Mouse (Mus musculus) heart, embryonic 15.5 days (tissue): ENCODE measurements around the gene Rab11fip2. TPM values are rescaled to one million over a fixed set of nuclear protein-coding genes. Genes with fewer than 3 reads are reported as not detected.

Experiments used
- ATAC-seq: fragments of 200-750 bp; cut with Nextera tagmentation; replicated peaks from 2 replicates; pipeline ENCODE4 v1.8.0; 2017; ENCODE audit warnings: low read depth, moderate TSS enrichment; ENCODE audit not compliant: insufficient number of reproducible peaks, insufficient read depth, low FRiP score
- H3K27ac ChIP-seq: fragments of 300-500 bp; sonication (generic); 2 replicates; pipeline ENCODE4 v1.5.1; 2015; ENCODE audit warnings: mild to moderate bottlenecking, inconsistent platforms
- H3K27me3 ChIP-seq: fragments of 300-500 bp; sonication (generic); 2 replicates; pipeline ENCODE4 v1.6.1; 2015; ENCODE audit warnings: inconsistent platforms
- H3K36me3 ChIP-seq: fragments of 300-500 bp; sonication (generic); 2 replicates; pipeline ENCODE4 v1.6.1; 2015; ENCODE audit warnings: mild to moderate bottlenecking, inconsistent platforms
- H3K4me1 ChIP-seq: fragments of 300-500 bp; sonication (generic); replicated peaks from 2 replicates; pipeline ENCODE4 v1.6.1; 2015; ENCODE audit warnings: inconsistent platforms
- H3K4me2 ChIP-seq: fragments of 300-500 bp; sonication (generic); 2 replicates; pipeline ENCODE4 v1.6.1; 2015; ENCODE audit warnings: inconsistent platforms, mild to moderate bottlenecking, moderate library complexity
- H3K4me3 ChIP-seq: fragments of 300-500 bp; sonication (generic); 2 replicates; pipeline ENCODE4 v1.5.1; 2015; ENCODE audit warnings: mild to moderate bottlenecking, inconsistent platforms
- H3K9ac ChIP-seq: fragments of 300-500 bp; sonication (generic); 2 replicates; pipeline ENCODE4 v1.6.1; 2015; ENCODE audit warnings: mild to moderate bottlenecking, inconsistent platforms
- H3K9me3 ChIP-seq: fragments of 300-500 bp; sonication (generic); replicated peaks from 2 replicates; pipeline ENCODE4 v1.6.1; 2016; ENCODE audit warnings: inconsistent platforms
- whole genome bisulfite sequencing: fragments of 180-500 bp; shearing (Covaris S2); methylation state at CpG from one replicate; pipeline ENCODE4 v1.1.7; 2015; ENCODE audit warnings: mixed read lengths; 5-methylcytosine and 5-hydroxymethylcytosine counted together
- polyA plus RNA-seq: library from polyadenylated mRNA; unstranded; fragments of >200 nt; fragmentation: Nextera tagmentation; extraction: Ambion mirVana; gene quantifications from 2 replicates; pipeline ENCODE4 v1.2.1, GENCODE M21; 2015

Gene Rab11fip2
- polyA plus RNA-seq, 1 experiment from 2014 or later, result 2.3 TPM

DNA sequence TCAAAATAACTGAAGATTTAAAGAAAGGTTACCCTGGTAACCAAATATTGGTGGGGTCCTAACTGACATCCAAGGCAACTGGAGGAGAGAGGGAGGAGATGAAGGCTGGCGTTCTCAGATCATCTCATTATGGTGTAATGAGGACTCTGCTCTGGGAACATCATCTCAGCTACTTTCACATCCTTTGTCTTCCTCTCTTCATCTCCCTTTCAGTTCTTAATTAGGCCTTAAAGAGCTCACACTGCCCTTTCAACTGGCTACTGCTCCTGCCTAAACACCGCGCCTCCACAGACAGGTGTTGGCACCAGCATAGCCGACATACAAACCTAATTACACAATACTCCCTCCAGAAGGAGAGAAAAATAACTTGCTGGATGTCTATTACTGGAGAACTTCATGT, 31.9 kb downstream of the Rab11fip2 start:
- WGBS, result 80% methylated on average over 4 of the region's 4 CpGs
- no peak overlapping the region for H3K27ac ChIP-seq
- no peak for ATAC-seq
- no peaks in the 10 kb centered on the region for H3K9me3 ChIP-seq
- H3K27me3 ChIP-seq, result no peaks in the 10 kb centered on the region
- no peak overlapping the region for H3K4me3 ChIP-seq
- peaks cover 7% of the 10 kb centered on the region; the same call in 1 of the 2 replicates for H3K36me3 ChIP-seq
- no peak overlapping the region for H3K4me2 ChIP-seq
- H3K9ac ChIP-seq, result no peak overlapping the region
- H3K4me1 ChIP-seq, result no peaks in the 10 kb centered on the region

DNA sequence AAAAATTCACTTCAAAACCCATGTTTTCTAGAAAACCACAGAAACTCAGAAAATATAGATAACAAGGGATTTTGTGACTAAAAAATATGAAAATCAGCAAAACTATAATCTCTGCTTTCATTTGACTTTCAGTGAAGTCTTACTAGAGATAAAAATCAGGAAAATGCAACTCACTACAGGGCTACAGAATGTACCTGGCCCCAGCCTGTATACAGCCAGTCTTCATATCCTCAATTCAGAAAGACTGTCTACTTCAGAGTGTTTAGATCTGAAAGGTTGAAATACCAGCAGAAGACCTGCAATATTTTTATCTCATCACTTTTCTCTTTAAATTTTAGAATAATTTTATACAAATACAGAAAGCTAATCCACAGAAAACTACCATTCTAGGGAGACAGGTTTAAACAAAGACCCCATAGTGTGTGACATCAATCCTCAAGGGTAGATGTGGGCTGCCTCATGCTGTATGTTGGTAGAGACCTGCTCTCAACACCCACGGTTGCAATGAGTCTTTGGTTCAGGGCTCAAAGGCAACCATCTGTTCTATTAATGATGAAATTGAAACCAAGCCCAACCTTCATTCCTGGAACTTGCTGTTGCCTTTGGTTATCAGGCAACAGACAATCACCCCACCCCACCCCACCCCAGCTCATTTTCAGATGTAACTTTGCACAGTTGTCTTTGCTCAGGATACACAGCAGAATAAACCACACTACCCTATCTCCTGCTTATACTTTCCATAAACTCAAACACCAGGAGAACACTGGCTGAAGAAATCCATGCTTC, 38.0 kb downstream of the Rab11fip2 start:
- Histone ChIP-seq H3K4me2 (no peak overlapping the region), H3K4me1 (no peaks in the 10 kb centered on the region), H3K36me3 (peaks cover 18% of the 10 kb centered on the region; the same call in 1 of the 2 replicates), H3K9me3 (no peaks in the 10 kb centered on the region), H3K27me3 (no peaks in the 10 kb centered on the region), H3K27ac (no peak overlapping the region), H3K4me3 (no peak overlapping the region), H3K9ac (no peak overlapping the region)
- WGBS, result 66% methylated on average over 1 of the region's 1 CpGs
- ATAC-seq, result no peak

DNA sequence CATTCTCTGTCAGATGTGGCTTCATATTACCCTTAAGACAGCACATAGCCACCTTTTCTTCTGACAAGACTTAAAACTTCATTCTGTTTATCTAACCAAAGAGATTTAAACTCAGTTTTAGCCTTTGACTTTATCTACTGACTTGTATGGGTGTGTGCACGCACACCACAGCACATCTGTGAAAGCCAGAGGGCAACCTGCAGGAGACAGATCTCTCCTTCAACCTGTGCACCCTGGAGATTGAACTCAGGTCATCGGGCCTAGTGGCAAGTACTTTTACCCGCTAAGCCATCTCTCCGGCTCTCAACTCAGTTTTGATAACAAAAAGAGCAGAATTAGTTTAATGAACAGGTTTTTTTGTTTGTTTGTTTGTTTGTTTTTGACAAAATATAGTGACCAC, 43.5 kb downstream of the Rab11fip2 start:
- no peak for ATAC-seq
- Histone ChIP-seq H3K27ac (no peak overlapping the region), H3K9me3 (no peaks in the 10 kb centered on the region), H3K4me2 (no peak overlapping the region), H3K27me3 (no peaks in the 10 kb centered on the region), H3K36me3 (no peaks in the 10 kb centered on the region), H3K4me1 (no peaks in the 10 kb centered on the region), H3K4me3 (no peak overlapping the region), H3K9ac (no peak overlapping the region)
- 81% methylated on average over 4 of the region's 4 CpGs for WGBS

DNA sequence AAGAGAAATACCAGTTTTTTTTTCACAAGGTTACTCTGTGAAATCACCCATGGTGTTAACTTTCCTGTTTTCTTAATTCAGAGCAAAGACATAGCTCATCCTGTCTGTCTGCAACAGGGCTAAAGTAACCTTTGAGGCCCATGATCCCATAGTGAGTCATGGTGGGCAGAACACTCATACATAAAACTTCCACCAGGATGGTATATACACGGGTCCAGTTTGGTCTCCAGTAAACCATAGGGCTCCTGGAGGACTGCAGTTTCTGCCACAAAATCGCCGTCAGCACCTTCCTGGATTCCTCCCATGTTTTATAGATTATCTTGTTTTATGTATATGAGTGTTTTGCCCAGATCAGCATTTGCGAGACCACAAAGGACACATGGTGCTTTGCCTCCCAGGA, 45.2 kb downstream of the Rab11fip2 start:
- H3K9me3 ChIP-seq, result no peaks in the 10 kb centered on the region
- no peak for ATAC-seq
- H3K4me2 ChIP-seq, result no peak overlapping the region
- H3K27me3 ChIP-seq, result no peaks in the 10 kb centered on the region
- 79% methylated on average over 4 of the region's 4 CpGs for WGBS
- no peak overlapping the region for H3K9ac ChIP-seq
- no peaks in the 10 kb centered on the region for H3K4me1 ChIP-seq
- H3K4me3 ChIP-seq, result no peak overlapping the region
- H3K36me3 ChIP-seq, result no peaks in the 10 kb centered on the region
- no peak overlapping the region for H3K27ac ChIP-seq

DNA sequence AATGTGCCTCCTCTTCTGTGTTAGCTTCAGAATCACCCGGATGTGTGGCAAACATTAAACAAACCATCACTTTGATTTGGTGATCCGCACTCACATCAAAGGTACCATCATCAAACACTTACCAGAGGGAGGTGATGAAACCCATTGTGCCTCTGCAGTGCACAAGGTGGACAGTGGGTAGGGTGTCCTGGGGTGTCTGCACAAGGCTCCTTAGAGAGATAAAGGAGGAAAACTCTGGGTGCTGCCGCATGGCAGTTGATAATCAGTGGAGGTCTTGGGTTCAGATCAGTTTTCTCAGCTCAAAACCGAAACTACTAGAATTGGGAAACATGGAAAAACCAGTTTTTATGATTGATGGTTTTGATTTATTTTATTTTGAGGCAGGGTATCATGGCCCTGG, 54.1 kb downstream of the Rab11fip2 start:
- 83% methylated on average over 4 of the region's 4 CpGs for WGBS
- Histone ChIP-seq H3K36me3 (no peaks in the 10 kb centered on the region), H3K9ac (no peak overlapping the region), H3K4me2 (no peak overlapping the region), H3K27ac (no peak overlapping the region), H3K4me3 (no peak overlapping the region), H3K9me3 (no peaks in the 10 kb centered on the region), H3K27me3 (no peaks in the 10 kb centered on the region), H3K4me1 (no peaks in the 10 kb centered on the region)
- no peak for ATAC-seq

DNA sequence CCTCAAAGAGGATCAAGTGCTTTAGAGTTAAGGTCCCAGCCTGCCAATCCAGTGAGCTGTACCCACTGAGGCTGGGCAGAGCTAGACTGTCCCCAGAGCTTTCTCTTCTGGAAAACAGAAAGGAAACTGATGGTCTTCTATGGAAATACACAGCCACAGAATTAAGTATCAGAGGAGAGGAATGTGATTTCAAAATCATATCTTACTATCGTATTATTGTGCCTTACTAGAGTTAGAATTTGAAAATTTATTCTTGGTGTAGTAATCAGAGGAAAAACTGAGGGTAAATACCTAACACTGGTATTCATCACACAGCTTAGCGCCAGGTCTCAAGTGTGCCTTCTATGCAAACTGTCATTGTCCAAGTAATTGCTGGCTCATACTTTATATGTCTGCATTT, 54.6 kb downstream of the Rab11fip2 start:
- H3K4me3 ChIP-seq, result no peak overlapping the region
- no peaks in the 10 kb centered on the region for H3K9me3 ChIP-seq
- no peaks in the 10 kb centered on the region for H3K4me1 ChIP-seq
- H3K9ac ChIP-seq, result no peak overlapping the region
- no peak overlapping the region for H3K4me2 ChIP-seq
- no peak overlapping the region for H3K27ac ChIP-seq
- no peaks in the 10 kb centered on the region for H3K36me3 ChIP-seq
- H3K27me3 ChIP-seq, result no peaks in the 10 kb centered on the region
- no peak for ATAC-seq
- WGBS, result 88% methylated on average over 2 of the region's 2 CpGs

DNA sequence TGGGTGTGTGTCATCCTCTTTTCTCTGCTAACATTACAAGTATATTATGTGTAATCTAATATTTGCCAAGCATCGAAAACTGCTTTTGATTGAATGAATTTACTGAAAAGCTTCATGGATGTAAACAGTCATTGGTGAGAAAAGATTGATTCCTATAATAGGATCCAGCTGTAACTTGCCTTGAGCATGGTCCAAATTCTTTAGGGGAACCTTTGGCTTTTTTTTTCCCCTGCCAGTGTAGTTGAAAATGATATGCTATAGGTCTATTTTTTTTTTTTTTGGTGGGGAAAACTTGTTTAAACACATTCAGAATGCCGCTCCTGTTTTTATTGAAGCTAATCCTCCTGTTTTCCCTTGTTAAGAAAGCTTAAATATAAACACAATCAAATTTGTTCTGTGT, 55.6 kb downstream of the Rab11fip2 start:
- Histone ChIP-seq H3K4me2 (no peak overlapping the region), H3K27ac (no peak overlapping the region), H3K36me3 (no peaks in the 10 kb centered on the region), H3K4me1 (no peaks in the 10 kb centered on the region), H3K9ac (no peak overlapping the region), H3K9me3 (no peaks in the 10 kb centered on the region), H3K27me3 (no peaks in the 10 kb centered on the region), H3K4me3 (no peak overlapping the region)
- WGBS, result 73% methylated on average over 2 of the region's 2 CpGs
- ATAC-seq, result no peak

DNA sequence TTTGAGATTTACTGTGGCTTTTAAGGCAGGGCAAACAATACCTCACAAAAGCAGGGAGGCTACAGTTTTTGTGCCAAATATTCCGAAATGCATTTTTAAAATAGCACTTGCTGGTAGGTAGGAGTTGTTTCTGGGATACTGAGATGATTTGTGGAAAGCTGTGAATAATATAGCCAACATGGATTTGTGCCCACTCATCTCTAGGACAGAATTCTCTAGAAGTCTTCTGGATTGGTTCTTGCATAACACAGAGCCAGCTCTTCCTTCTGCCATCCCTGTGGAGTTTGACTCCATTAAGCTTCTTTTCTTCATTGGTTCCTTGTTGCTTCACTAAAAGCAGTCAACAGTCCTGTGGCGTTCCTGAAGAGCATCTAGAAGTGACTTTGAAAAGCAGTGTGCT, 58.2 kb downstream of the Rab11fip2 start:
- no peaks in the 10 kb centered on the region for H3K9me3 ChIP-seq
- no peak overlapping the region for H3K27ac ChIP-seq
- 74% methylated on average over 2 of the region's 2 CpGs for WGBS
- no peaks in the 10 kb centered on the region for H3K36me3 ChIP-seq
- no peaks in the 10 kb centered on the region for H3K27me3 ChIP-seq
- no peaks in the 10 kb centered on the region for H3K4me1 ChIP-seq
- ATAC-seq, result no peak
- no peak overlapping the region for H3K4me2 ChIP-seq
- H3K4me3 ChIP-seq, result no peak overlapping the region
- H3K9ac ChIP-seq, result no peak overlapping the region

DNA sequence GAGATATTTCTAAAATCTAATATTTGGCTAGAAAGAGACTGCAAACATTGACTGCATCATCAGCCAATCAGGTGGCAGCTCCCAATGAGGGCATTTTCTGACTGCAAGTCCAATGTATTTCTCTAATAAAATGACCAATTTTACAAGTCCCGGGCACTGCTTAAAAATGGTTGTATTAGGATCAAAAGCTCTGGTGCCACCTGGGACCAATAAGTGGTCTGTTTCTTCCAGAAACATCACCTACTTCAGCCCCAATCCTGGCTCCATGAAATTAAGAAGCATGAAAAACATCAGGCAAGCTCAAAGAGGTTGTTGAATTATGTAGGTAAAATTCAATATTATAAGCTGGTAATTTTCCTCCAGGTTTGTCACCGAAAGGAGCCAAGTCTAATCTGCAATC, 66.2 kb downstream of the Rab11fip2 start:
- H3K36me3 ChIP-seq, result no peaks in the 10 kb centered on the region
- no peak overlapping the region for H3K4me3 ChIP-seq
- H3K27me3 ChIP-seq, result no peaks in the 10 kb centered on the region
- 86% methylated on average over 2 of the region's 2 CpGs for WGBS
- no peak overlapping the region for H3K4me2 ChIP-seq
- ATAC-seq, result no peak
- H3K9ac ChIP-seq, result no peak overlapping the region
- no peaks in the 10 kb centered on the region for H3K9me3 ChIP-seq
- H3K27ac ChIP-seq, result no peak overlapping the region
- no peaks in the 10 kb centered on the region for H3K4me1 ChIP-seq

DNA sequence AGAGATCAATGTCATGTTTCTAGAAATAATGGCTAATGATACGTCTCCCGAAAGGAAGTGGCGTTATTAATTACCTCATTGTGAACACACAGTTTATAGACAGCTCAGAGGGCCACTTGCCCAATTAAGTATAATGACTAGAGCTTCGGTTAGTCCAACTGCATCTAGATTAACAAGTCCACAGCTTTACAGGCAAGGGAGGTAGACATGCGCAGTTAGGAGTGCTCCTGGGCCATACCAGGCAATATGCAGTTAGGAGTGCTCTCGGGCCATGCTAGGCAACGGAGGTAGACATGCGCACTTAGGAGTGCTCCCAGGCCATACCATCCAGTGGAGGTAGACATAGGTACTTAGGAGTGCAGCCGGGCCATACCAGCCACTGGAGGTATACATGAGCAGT, 76.8 kb downstream of the Rab11fip2 start:
- no peaks in the 10 kb centered on the region for H3K27me3 ChIP-seq
- WGBS, result 84% methylated on average over 9 of the region's 9 CpGs

DNA sequence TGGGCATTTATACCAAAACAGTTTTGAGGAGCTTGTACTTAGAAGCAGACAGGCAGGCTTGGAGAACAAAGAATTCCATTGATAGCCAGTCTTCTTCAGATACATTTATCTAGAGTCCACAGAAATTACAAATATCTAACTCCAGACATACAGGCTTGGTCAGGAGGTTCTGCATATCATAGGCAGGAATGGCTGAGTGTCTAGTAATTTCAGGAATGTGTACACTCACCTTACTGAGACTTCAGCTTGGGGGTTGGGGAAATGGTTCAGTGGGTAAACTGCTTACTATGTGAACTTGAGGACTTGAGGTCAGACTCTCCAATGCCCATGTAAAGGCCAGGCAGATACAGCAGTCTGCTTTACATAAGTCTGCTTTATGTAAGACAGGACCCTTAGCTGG, 81.0 kb downstream of the Rab11fip2 start:
- no peak overlapping the region for H3K27ac ChIP-seq

More for the DNA sequence above, 76.8 kb downstream of the Rab11fip2 start:
- H3K4me2 ChIP-seq, result no peak overlapping the region
- no peaks in the 10 kb centered on the region for H3K4me1 ChIP-seq
- H3K4me3 ChIP-seq, result no peak overlapping the region
- no peak overlapping the region for H3K27ac ChIP-seq
- H3K36me3 ChIP-seq, result no peaks in the 10 kb centered on the region
- no peak for ATAC-seq
- H3K9ac ChIP-seq, result no peak overlapping the region
- H3K9me3 ChIP-seq, result no peaks in the 10 kb centered on the region

DNA sequence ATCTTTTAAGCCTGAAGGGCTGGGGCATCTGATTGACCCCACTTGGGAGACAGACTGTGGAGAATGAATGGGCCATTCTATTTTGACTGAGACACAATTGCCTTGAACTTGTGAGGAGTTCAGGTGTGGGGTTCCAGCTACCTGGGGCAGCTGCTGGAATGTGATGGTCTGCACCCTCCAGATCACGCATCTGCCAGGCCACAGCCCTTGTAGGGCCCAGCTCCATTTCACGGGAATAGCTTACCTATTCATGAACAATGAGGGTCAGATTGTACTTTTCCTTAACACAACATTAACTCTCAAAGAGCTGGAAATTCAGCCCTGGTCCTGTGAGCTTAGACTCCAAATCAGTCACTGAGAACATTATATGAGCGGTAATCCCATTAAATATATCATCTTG, 82.7 kb downstream of the Rab11fip2 start:
- Histone ChIP-seq H3K9ac (no peak overlapping the region), H3K4me3 (no peak overlapping the region), H3K27me3 (no peaks in the 10 kb centered on the region), H3K36me3 (no peaks in the 10 kb centered on the region), H3K4me1 (0 out of 2 replicates have a peak, but pooled peaks cover 4% of the 10 kb centered on the region), H3K27ac (no peak overlapping the region), H3K4me2 (no peak overlapping the region), H3K9me3 (no peaks in the 10 kb centered on the region)
- no peak for ATAC-seq
- WGBS, result 81% methylated on average over 3 of the region's 3 CpGs

More for the DNA sequence above, 81.0 kb downstream of the Rab11fip2 start:
- Histone ChIP-seq H3K4me1 (0 out of 2 replicates have a peak, but pooled peaks cover 3% of the 10 kb centered on the region), H3K9ac (no peak overlapping the region), H3K4me3 (no peak overlapping the region), H3K36me3 (no peaks in the 10 kb centered on the region), H3K4me2 (no peak overlapping the region), H3K27me3 (no peaks in the 10 kb centered on the region), H3K9me3 (no peaks in the 10 kb centered on the region)
- ATAC-seq, result no peak
